ENCODE assay signal across 25 mouse cellular contexts in genomic region chr2:102153516-102153915, GRCm38 (mm10). TPM values are rescaled to one million over a fixed set of nuclear protein-coding genes. Genes with fewer than 3 reads are reported as not detected.
DNase-seq lines count a peak whose midpoint lies in the region; ATAC-seq and TF ChIP-seq lines count a peak whose summit lies in the region.
"Had no signal": no experiment of that assay in that cellular context is flagged by ENCODE, and none has a peak within 500 bp of the region (broad histone marks: within the 10 kb centered on the region; RNA-seq: fewer than 3 reads in every experiment).

No protein-coding gene starts in this region.

- DNase-seq in liver, adult 2 months (ENCODE audit: extremely low read depth, low read depth, low spot score), result peak; percentile 57
- DNase-seq in R1 (ENCODE audit: low read depth, low spot score), result peak; percentile 38
- DNase-seq in stomach, postnatal 0 days (ENCODE audit: low spot score), result no peak
- DNase-seq: adrenal gland, adult 2 months; adrenal gland, postnatal 25 days; cerebellum, adult 18-20 months; cerebellum, adult 9-10 months; cerebellum, postnatal 14 days; gastrocnemius, postnatal 25 days; heart, adult 18-20 months; heart, postnatal 10 days; heart, postnatal 36 days had no signal

- TF ChIP-seq CTCF in liver, adult 2 months (IDR thresholded peaks at IDR 0.05; ENCODE audit: low read depth, low read length), result no peak
- no peak for TF ChIP-seq CTCF in stomach, postnatal 0 days (IDR thresholded peaks at IDR 0.05; ENCODE audit: low read depth)

- no peak overlapping the region for H3K4me2 ChIP-seq in intestine, embryonic 15.5 days (replicated peaks)
- H3K4me2 ChIP-seq in intestine, embryonic 16.5 days (ENCODE audit: low read depth, low read length), result no peak overlapping the region
- H3K4me2 ChIP-seq in liver, embryonic 12.5 days, result no peak overlapping the region
- no peak overlapping the region for H3K4me2 ChIP-seq in stomach, postnatal 0 days (replicated peaks; ENCODE audit: low read depth)
- H3K4me2 ChIP-seq in forebrain, embryonic 15.5 days (replicated peaks), result no peak overlapping the region
- H3K4me2 ChIP-seq: embryonic facial prominence, embryonic 12.5 days; embryonic facial prominence, embryonic 15.5 days; heart, embryonic 12.5 days; heart, embryonic 15.5 days; hindbrain, embryonic 13.5 days had no signal

- H3K4me3 ChIP-seq in intestine, embryonic 15.5 days (replicated peaks), result no peak overlapping the region
- H3K4me3 ChIP-seq in intestine, embryonic 16.5 days (ENCODE audit: low read length), result no peak overlapping the region
- H3K4me3 ChIP-seq in liver, adult 2 months (ENCODE audit: insufficient read depth, low read depth, low read length), result no peak overlapping the region
- no peak overlapping the region for H3K4me3 ChIP-seq in liver, embryonic 12.5 days
- no peak overlapping the region for H3K4me3 ChIP-seq in stomach, postnatal 0 days (ENCODE audit: low read depth, low read length)
- H3K4me3 ChIP-seq in forebrain, embryonic 15.5 days, result no peak overlapping the region
- H3K4me3 ChIP-seq: embryonic facial prominence, embryonic 12.5 days; embryonic facial prominence, embryonic 15.5 days; heart, embryonic 12.5 days; heart, embryonic 15.5 days; hindbrain, embryonic 10.5 days; hindbrain, embryonic 13.5 days had no signal

- TF ChIP-seq EP300 in stomach, postnatal 0 days (optimal IDR thresholded peaks at IDR 0.05), result no peak

- no peak overlapping the region for H3K27ac ChIP-seq in intestine, embryonic 15.5 days
- H3K27ac ChIP-seq in intestine, embryonic 16.5 days (ENCODE audit: low read length), result no peak overlapping the region
- H3K27ac ChIP-seq in liver, adult 2 months (replicated peaks; ENCODE audit: insufficient read depth, low read depth, low read length), result no peak overlapping the region
- no peak overlapping the region for H3K27ac ChIP-seq in liver, embryonic 12.5 days
- no peak overlapping the region for H3K27ac ChIP-seq in stomach, postnatal 0 days (replicated peaks)
- no peak overlapping the region for H3K27ac ChIP-seq in forebrain, embryonic 15.5 days (replicated peaks)
- H3K27ac ChIP-seq: embryonic facial prominence, embryonic 12.5 days; heart, embryonic 15.5 days; hindbrain, embryonic 10.5 days; hindbrain, embryonic 13.5 days had no signal

- H3K9ac ChIP-seq in intestine, embryonic 15.5 days, result no peak overlapping the region
- no peak overlapping the region for H3K9ac ChIP-seq in intestine, embryonic 16.5 days (ENCODE audit: low read depth, low read length)
- H3K9ac ChIP-seq in liver, adult 2 months (ENCODE audit: low read depth, low read length), result no peak overlapping the region
- no peak overlapping the region for H3K9ac ChIP-seq in liver, embryonic 12.5 days
- H3K9ac ChIP-seq in stomach, postnatal 0 days (ENCODE audit: low read length), result no peak overlapping the region
- H3K9ac ChIP-seq in forebrain, embryonic 15.5 days (replicated peaks), result no peak overlapping the region
- H3K9ac ChIP-seq: embryonic facial prominence, embryonic 12.5 days; embryonic facial prominence, embryonic 15.5 days; heart, embryonic 12.5 days; heart, embryonic 15.5 days; hindbrain, embryonic 13.5 days had no signal

- WGBS in intestine, embryonic 15.5 days, result 64% methylated on average over 4 of the region's 4 CpGs
- 67% methylated on average over 4 of the region's 4 CpGs for WGBS in intestine, embryonic 16.5 days
- WGBS in liver, adult 2 months, result 56% methylated on average over 4 of the region's 4 CpGs
- 61% methylated on average over 4 of the region's 4 CpGs for whole genome bisulfite sequencing in liver, embryonic 12.5 days (ENCODE audit: insufficient replicate concordance)
- 59% methylated on average over 4 of the region's 4 CpGs for whole genome bisulfite sequencing in stomach, postnatal 0 days
- WGBS in forebrain, embryonic 15.5 days, result 92% methylated on average over 4 of the region's 4 CpGs

- 0 out of 2 replicates have a peak, but pooled peaks have one; percentile 21 for ATAC-seq in intestine, embryonic 15.5 days
- no peak; the same call in 1 of the 2 replicates for ATAC-seq in intestine, embryonic 16.5 days
- no peak for ATAC-seq in liver, embryonic 12.5 days
- peak; percentile 57; the same call in 1 of the 2 replicates for ATAC-seq in stomach, postnatal 0 days (ENCODE audit: low FRiP score, low TSS enrichment)
- ATAC-seq in forebrain, embryonic 15.5 days (replicated peaks), result no peak
- ATAC-seq: forebrain, embryonic 14.5 days; hindbrain, embryonic 16.5 days; Patski had no signal

- TF ChIP-seq POLR2A in liver, adult 2 months (IDR thresholded peaks at IDR 0.05; ENCODE audit: extremely low read depth, insufficient read depth, low read length), result no peak

- H3K9me3 ChIP-seq in intestine, embryonic 15.5 days, result no peaks in the 10 kb centered on the region
- H3K9me3 ChIP-seq in intestine, embryonic 16.5 days (ENCODE audit: control insufficient read depth, low read length), result no peaks in the 10 kb centered on the region
- no peaks in the 10 kb centered on the region for H3K9me3 ChIP-seq in liver, embryonic 12.5 days (replicated peaks)
- H3K9me3 ChIP-seq in stomach, postnatal 0 days (ENCODE audit: control insufficient read depth, low read length), result no peaks in the 10 kb centered on the region
- no peaks in the 10 kb centered on the region for H3K9me3 ChIP-seq in forebrain, embryonic 15.5 days
- H3K9me3 ChIP-seq: embryonic facial prominence, embryonic 12.5 days; embryonic facial prominence, embryonic 15.5 days; heart, embryonic 12.5 days; heart, embryonic 15.5 days; hindbrain, embryonic 10.5 days; hindbrain, embryonic 13.5 days had no signal

- no peaks in the 10 kb centered on the region for H3K27me3 ChIP-seq in intestine, embryonic 15.5 days (replicated peaks)
- no peaks in the 10 kb centered on the region for H3K27me3 ChIP-seq in intestine, embryonic 16.5 days (replicated peaks; ENCODE audit: control insufficient read depth, insufficient read depth, low read length)
- H3K27me3 ChIP-seq in liver, adult 2 months (ENCODE audit: control insufficient read depth, insufficient read depth, low read length), result no peaks in the 10 kb centered on the region
- no peaks in the 10 kb centered on the region for H3K27me3 ChIP-seq in liver, embryonic 12.5 days (replicated peaks)
- no peaks in the 10 kb centered on the region for H3K27me3 ChIP-seq in stomach, postnatal 0 days (ENCODE audit: control insufficient read depth, insufficient read depth, low read length)
- H3K27me3 ChIP-seq in forebrain, embryonic 15.5 days, result no peaks in the 10 kb centered on the region
- H3K27me3 ChIP-seq: embryonic facial prominence, embryonic 12.5 days; embryonic facial prominence, embryonic 15.5 days; heart, embryonic 12.5 days; heart, embryonic 15.5 days; hindbrain, embryonic 13.5 days; Patski had no signal

- peaks cover 3% of the 10 kb centered on the region; the same call in 1 of the 2 replicates for H3K79me2 ChIP-seq in liver, adult 2 months (ENCODE audit: control insufficient read depth, insufficient read depth, low read length)

- H3K4me1 ChIP-seq in intestine, embryonic 15.5 days (replicated peaks), result peaks cover 22% of the 10 kb centered on the region
- H3K4me1 ChIP-seq in intestine, embryonic 16.5 days (ENCODE audit: control insufficient read depth, insufficient read depth, low read length), result peaks cover 33% of the 10 kb centered on the region
- peaks cover 8% of the 10 kb centered on the region for H3K4me1 ChIP-seq in liver, adult 2 months (ENCODE audit: control insufficient read depth, insufficient read depth, low read length)
- H3K4me1 ChIP-seq in liver, embryonic 12.5 days, result peaks cover 14% of the 10 kb centered on the region
- peaks cover 7% of the 10 kb centered on the region for H3K4me1 ChIP-seq in stomach, postnatal 0 days (replicated peaks; ENCODE audit: control insufficient read depth, insufficient read depth)
- H3K4me1 ChIP-seq in forebrain, embryonic 15.5 days, result peaks cover 21% of the 10 kb centered on the region

- H3K36me3 ChIP-seq in intestine, embryonic 15.5 days, result no peaks in the 10 kb centered on the region
- H3K36me3 ChIP-seq in intestine, embryonic 16.5 days (ENCODE audit: control insufficient read depth, insufficient read depth, low read length), result no peaks in the 10 kb centered on the region
- no peaks in the 10 kb centered on the region for H3K36me3 ChIP-seq in liver, adult 2 months (ENCODE audit: control insufficient read depth, insufficient read depth, low read length)
- no peaks in the 10 kb centered on the region for H3K36me3 ChIP-seq in liver, embryonic 12.5 days
- no peaks in the 10 kb centered on the region for H3K36me3 ChIP-seq in stomach, postnatal 0 days (ENCODE audit: control insufficient read depth, insufficient read depth, low read length)
- no peaks in the 10 kb centered on the region for H3K36me3 ChIP-seq in forebrain, embryonic 15.5 days
- H3K36me3 ChIP-seq: embryonic facial prominence, embryonic 12.5 days; embryonic facial prominence, embryonic 15.5 days; heart, embryonic 12.5 days; heart, embryonic 15.5 days; hindbrain, embryonic 10.5 days; hindbrain, embryonic 13.5 days had no signal

RNA-seq across cellular contexts. Expression of gene Ldlrad3, which starts 32.7 kb away (rescaled TPM):
- polyA plus RNA-seq in intestine, embryonic 15.5 days (2015; fragmentation: Nextera tagmentation; extraction: Ambion mirVana), result 22.1 and 22.7 TPM in 2 replicates
- polyA plus RNA-seq in intestine, embryonic 16.5 days (2015; fragmentation: Nextera tagmentation; extraction: Ambion mirVana), result 17.9 and 18.8 TPM in 2 replicates
- 4.5 and 7.6 TPM in 2 replicates for total RNA-seq in liver, adult 2 months (2014; rRNA removed)
- 2.8 and 3.8 TPM in 2 replicates for polyA plus RNA-seq in liver, adult 2 months (2012; rRNA removed)
- polyA plus RNA-seq in liver, embryonic 12.5 days (2016; fragmentation: Nextera tagmentation; extraction: Ambion mirVana), result 7.6 and 8.2 TPM in 2 replicates
- 20.5 and 23.4 TPM in 2 replicates for polyA plus RNA-seq in stomach, postnatal 0 days (2015; fragmentation: Nextera tagmentation; extraction: Ambion mirVana)
- 30.0 and 31.1 TPM in 2 replicates for polyA plus RNA-seq in forebrain, embryonic 15.5 days (2015; fragmentation: Nextera tagmentation; extraction: Ambion mirVana)

Comparison
In these comparisons a context has a peak if more than half of its experiments do, and no peak if none do; other contexts are left out.
1. ATAC-seq: peak in intestine, embryonic 15.5 days (single experiment) and stomach, postnatal 0 days (single experiment); none in intestine, embryonic 16.5 days (single experiment), liver, embryonic 12.5 days (single experiment) and forebrain, embryonic 15.5 days (single experiment).